Mouse (Mus musculus): Measurements from ENCODE around the gene Acyp2. TPM values are rescaled to one million over a fixed set of nuclear protein-coding genes. Genes with fewer than 3 reads are reported as not detected.
"Not testable (repeated sequence)": the region's sequence is repeated elsewhere in the genome, so short reads cannot be mapped to it uniquely, and the experiment has no call there.

Gene Acyp2
- 307 and 372 TPM in 2 replicates for polyA plus RNA-seq (2012; ENCODE audit: insufficient read depth, insufficient read length, missing spikeins)

DNA sequence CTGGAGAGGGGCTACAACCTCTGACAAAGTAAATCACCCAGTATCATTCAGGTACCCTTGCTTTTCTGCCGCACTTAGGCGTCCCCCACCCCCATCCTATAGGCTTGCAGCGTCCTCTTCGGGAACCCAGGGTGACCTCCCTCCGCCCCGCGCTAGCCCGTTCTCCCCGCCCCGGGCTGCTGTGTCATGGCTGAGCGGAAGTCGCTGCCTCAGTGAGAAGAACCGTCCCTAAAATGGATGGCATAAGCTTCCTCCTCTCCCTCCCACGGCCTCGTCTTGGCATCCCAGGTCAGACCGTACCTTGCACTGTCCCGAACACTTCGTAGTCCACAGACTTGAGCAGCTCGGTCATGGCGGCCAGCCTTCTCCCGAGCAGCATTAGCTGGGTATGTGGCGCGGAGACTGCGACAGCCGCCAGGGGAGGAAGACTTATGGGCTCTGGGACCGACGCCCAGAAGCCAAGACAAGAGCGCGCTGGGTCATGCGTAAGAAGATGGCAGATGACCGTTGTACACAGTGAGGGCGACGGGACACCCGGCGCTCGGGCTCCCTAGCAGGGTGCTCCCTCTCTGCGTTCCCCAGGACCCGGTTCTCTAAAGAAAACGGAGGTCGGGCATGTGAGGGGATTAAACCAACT is at the start of gene Acyp2:
Gene Acyp2 (minus strand): TSS at position 587 of the 637 bp plus-strand sequence.
- Histone ChIP-seq H3K4me1 (ENCODE audit: control insufficient read depth, insufficient read depth, insufficient read length, low read length) (no peaks in the 10 kb centered on the region), H3K27ac (replicated peaks; ENCODE audit: low read depth, low read length) (peak within 1 kb of the TSS; percentile 99), H3K4me3 (ENCODE audit: insufficient read depth, low read depth, low read length) (peak within 1 kb of the TSS; percentile 78)

DNA sequence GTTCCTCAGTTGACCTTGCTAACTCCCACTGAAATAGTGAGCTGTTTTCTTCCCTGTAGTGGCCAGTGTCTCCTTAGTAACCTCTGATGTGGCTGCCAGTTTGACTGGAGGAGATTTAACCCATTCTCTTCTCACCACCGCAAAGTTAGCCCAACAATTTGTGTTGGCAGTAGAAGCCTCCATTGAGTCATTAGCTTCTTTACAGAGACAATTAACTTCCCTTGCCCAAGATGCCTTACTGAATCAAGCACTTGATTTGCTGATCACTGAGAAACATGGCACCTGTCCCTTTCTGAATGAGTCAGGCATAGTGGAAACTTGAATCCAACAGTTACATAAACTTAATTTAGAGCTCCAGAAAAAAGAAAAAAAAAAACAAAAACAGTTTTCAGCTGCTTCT is 40.0 kb upstream of the Acyp2 start:
- Histone ChIP-seq H3K4me1 (ENCODE audit: control insufficient read depth, insufficient read depth, insufficient read length, low read length) (no peaks in the 10 kb centered on the region), H3K4me3 (ENCODE audit: insufficient read depth, low read depth, low read length) (no peak overlapping the region), H3K27ac (replicated peaks; ENCODE audit: low read depth, low read length) (no peak overlapping the region)

- no peak overlapping the region for H3K27ac ChIP-seq (replicated peaks; ENCODE audit: low read depth, low read length)
- H3K4me1 ChIP-seq (ENCODE audit: control insufficient read depth, insufficient read depth, insufficient read length, low read length) = no peaks in the 10 kb centered on the region
- H3K4me3 ChIP-seq (ENCODE audit: insufficient read depth, low read depth, low read length) = no peak overlapping the region
Measured at GRCm38 (mm10) chr11:30676086-30676485, 26.7 kb upstream of the Acyp2 start.

GRCm38 (mm10) chr11:30672719-30673118 is 23.3 kb upstream of the Acyp2 start:
- no peak overlapping the region for H3K4me3 ChIP-seq (ENCODE audit: insufficient read depth, low read depth, low read length)
- H3K4me1 ChIP-seq (ENCODE audit: control insufficient read depth, insufficient read depth, insufficient read length, low read length) = no peaks in the 10 kb centered on the region
- H3K27ac ChIP-seq (replicated peaks; ENCODE audit: low read depth, low read length) = no peak overlapping the region

DNA sequence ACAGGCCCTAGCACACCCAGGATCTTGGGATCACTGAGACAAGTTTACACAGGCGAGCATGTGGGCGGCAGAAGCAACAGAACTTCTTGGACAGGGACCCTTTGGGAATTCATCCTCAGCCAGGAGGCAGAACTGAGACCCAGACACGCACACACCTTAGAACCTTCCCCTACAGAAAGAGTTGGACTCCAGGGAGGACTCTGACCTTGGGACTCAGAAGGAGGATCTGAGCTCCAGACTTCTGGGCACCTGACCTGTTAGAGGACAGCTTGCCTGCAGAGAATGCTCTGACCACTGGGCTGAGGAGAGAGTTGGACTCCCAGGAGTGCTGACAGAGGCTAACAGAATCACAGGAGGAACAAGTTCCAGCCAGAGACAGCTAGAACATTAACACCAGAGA is 13.6 kb upstream of the Acyp2 start:
- no peaks in the 10 kb centered on the region for H3K4me1 ChIP-seq (ENCODE audit: control insufficient read depth, insufficient read depth, insufficient read length, low read length)
- H3K27ac ChIP-seq (replicated peaks; ENCODE audit: low read depth, low read length) = no peak overlapping the region

DNA sequence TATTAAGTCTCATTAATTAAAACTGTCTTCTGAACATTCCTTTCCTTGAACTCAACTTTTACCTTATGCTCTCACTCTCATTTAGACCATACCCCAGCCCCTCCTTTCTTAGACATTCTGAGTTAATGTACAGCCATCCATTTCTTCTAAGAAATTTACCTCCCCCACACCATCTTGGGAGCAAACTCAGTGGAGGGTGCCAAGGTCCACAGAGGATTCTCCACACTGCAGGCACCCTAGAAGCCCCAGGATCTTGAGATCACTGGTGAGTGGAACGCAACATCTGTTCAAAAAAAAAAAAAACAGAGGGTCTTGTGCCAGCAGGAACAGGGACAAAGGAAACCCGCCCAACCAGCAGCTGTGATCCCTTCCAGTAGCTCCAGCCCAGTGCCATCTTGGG is 13.2 kb upstream of the Acyp2 start:
- H3K4me1 ChIP-seq (ENCODE audit: control insufficient read depth, insufficient read depth, insufficient read length, low read length) = no peaks in the 10 kb centered on the region
- no peak overlapping the region for H3K27ac ChIP-seq (replicated peaks; ENCODE audit: low read depth, low read length)
- no peak overlapping the region for H3K4me3 ChIP-seq (ENCODE audit: insufficient read depth, low read depth, low read length)

More for the DNA sequence above, 13.6 kb upstream of the Acyp2 start:
- H3K4me3 ChIP-seq (ENCODE audit: insufficient read depth, low read depth, low read length) = no peak overlapping the region

GRCm38 (mm10) chr11:30657069-30657468 is 7.7 kb upstream of the Acyp2 start:
- H3K4me3 ChIP-seq (ENCODE audit: insufficient read depth, low read depth, low read length) = no peak overlapping the region
- no peaks in the 10 kb centered on the region for H3K4me1 ChIP-seq (ENCODE audit: control insufficient read depth, insufficient read depth, insufficient read length, low read length)
- H3K27ac ChIP-seq (replicated peaks; ENCODE audit: low read depth, low read length) = no peak overlapping the region

- no peak overlapping the region for H3K4me3 ChIP-seq (ENCODE audit: insufficient read depth, low read depth, low read length)
Measured at GRCm38 (mm10) chr11:30656060-30656459, 6.7 kb upstream of the Acyp2 start.

DNA sequence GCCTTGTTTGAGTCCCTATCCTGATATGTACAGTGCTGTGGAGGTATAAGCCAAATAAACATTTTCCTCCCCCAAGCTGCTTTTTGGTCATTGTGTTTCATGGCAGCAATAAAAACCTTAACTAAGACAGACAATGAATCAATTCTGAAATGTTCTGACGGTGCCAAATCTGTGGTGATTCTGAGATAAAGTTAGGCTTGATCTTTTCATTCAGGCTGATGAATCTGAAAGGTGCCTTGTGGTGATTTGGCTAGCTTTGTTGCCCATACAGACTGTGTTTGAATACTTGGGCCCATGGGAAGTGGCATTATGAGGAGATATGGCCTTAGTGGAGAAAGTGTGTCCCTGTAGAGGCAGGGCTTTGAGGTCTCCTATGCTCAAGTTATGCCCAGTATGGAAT is 1.0 kb upstream of the Acyp2 start:
- Histone ChIP-seq H3K4me1 (ENCODE audit: control insufficient read depth, insufficient read depth, insufficient read length, low read length) (no peaks in the 10 kb centered on the region), H3K4me3 (ENCODE audit: insufficient read depth, low read depth, low read length) (no peak overlapping the region), H3K27ac (replicated peaks; ENCODE audit: low read depth, low read length) (no peak overlapping the region)

More at GRCm38 (mm10) chr11:30656060-30656459, 6.7 kb upstream of the Acyp2 start:
- H3K4me1 ChIP-seq (ENCODE audit: control insufficient read depth, insufficient read depth, insufficient read length, low read length) = no peaks in the 10 kb centered on the region
- no peak overlapping the region for H3K27ac ChIP-seq (replicated peaks; ENCODE audit: low read depth, low read length)

DNA sequence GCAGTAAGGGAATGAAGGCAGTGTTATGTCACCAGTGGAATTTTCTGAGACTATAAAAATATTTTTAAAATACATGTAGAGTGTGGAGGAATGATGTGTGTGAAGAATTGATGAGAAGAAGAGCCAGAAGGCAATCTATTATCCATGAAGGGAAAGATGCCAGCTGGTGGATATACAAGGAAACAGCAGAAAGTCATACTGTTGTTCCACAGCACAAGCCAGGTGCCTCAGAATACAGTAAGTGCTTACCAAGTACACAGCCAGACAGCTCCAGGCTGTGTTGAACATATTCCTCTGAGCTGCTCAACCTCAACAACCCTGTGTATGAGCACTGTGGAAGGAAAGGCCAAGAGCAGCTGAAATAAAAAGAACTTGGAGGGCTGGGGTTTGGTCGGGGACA is 13.7 kb downstream of the Acyp2 start:
- Histone ChIP-seq H3K4me1 (ENCODE audit: control insufficient read depth, insufficient read depth, insufficient read length, low read length) (peaks cover 10% of the 10 kb centered on the region), H3K27ac (replicated peaks; ENCODE audit: low read depth, low read length) (no peak overlapping the region), H3K4me3 (ENCODE audit: insufficient read depth, low read depth, low read length) (no peak overlapping the region)

- Histone ChIP-seq H3K4me3 (ENCODE audit: insufficient read depth, low read depth, low read length) (no peak overlapping the region), H3K27ac (replicated peaks; ENCODE audit: low read depth, low read length) (no peak overlapping the region), H3K4me1 (ENCODE audit: control insufficient read depth, insufficient read depth, insufficient read length, low read length) (0 out of 2 replicates have a peak, but pooled peaks cover 2% of the 10 kb centered on the region)
Measured at GRCm38 (mm10) chr11:30630514-30630913, 18.9 kb downstream of the Acyp2 start.

DNA sequence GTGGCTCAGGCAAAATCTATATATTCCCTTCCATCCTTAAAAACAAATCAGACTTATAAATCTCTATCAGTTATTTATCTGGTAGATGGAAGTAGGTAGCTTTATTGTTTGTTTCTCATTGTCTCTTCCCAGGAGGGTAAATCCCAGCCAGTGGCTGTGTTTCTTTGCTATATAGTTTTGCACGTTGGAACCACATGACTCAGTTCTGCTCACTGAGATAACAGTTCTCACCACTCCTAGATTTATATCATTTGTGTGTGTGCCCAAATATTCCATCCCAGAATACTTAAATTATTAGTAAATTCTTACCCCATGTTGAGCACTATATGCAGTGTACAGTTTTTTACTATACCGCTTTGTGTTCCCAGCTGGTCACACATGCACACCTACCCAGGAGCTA is 26.2 kb downstream of the Acyp2 start:
- H3K4me1 ChIP-seq (ENCODE audit: control insufficient read depth, insufficient read depth, insufficient read length, low read length) = no peaks in the 10 kb centered on the region; the same call in 1 of the 2 replicates
- H3K4me3 ChIP-seq (ENCODE audit: insufficient read depth, low read depth, low read length) = no peak overlapping the region
- no peak overlapping the region for H3K27ac ChIP-seq (replicated peaks; ENCODE audit: low read depth, low read length)

DNA sequence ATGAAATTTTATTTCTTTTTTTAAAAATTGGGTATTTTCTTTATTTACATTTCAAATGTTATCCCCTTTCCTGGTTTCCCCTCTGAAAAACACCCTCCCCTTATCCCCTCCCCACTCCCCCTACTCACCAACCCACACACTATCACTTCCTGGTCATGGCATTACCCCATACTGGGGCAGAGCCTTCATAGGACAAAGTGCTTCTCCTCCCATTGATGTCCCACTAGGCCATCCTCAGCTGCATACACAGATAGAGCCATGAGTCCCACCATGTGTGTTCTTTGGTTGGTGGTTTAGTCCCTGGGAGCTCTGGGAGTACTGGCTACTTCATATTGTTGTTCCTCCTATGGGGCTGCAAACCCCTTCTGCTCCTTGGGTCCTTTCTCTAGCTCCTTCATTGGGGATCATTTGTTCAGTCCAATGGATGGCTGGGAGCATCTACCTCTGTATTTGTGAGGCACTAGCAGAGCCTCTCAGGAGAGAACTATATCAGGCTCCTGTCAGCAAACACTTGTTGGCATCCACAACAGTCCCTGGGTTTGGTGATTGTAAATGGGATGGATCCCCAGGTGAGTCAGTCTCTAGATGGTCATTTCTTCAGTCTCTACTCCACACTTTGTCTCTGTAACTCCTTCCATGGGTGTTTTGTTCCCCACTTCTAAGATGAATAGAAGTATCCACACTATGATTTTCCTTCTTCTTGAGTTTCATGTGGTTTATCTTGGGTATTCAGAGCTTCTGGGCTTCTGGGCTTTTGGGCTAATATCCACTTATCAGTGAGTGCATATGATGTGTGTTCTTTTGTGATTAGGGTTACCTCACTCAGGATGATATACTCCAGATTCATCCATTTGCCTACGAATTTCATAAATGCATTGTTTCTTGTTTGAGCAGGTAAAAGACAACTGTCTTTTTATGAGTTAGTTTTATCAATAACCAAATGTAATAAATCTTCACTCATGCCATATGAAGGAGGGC is 27.7 kb downstream of the Acyp2 start:
- not testable (repeated sequence) for H3K27ac ChIP-seq (replicated peaks; ENCODE audit: low read depth, low read length); H3K4me3 ChIP-seq (ENCODE audit: insufficient read depth, low read depth, low read length); H3K4me1 ChIP-seq (ENCODE audit: control insufficient read depth, insufficient read depth, insufficient read length, low read length)

DNA sequence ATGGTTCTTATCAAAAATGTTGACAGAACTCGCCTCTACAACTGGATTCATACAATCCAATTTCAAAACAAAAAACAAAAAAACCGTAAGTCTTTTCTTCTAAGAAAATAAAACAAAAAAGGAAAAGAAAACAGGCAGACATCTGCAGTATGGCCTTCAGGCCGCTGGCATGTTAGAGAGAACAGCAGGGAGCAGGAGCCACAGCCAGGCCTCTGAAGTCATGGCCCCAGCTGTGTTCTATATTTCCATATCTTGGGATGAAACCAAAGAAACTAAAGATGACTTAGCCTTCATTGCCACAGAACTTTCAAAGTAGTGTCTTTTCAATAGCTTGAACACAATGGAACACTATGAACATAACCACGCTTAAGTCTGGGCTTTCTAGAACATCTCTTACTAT is 31.2 kb downstream of the Acyp2 start:
- Histone ChIP-seq H3K4me1 (ENCODE audit: control insufficient read depth, insufficient read depth, insufficient read length, low read length) (no peaks in the 10 kb centered on the region), H3K27ac (replicated peaks; ENCODE audit: low read depth, low read length) (no peak overlapping the region), H3K4me3 (ENCODE audit: insufficient read depth, low read depth, low read length) (no peak overlapping the region)

GRCm38 (mm10) chr11:30617571-30618097 is 31.8 kb downstream of the Acyp2 start:
- Histone ChIP-seq H3K4me3 (ENCODE audit: insufficient read depth, low read depth, low read length) (no peak overlapping the region), H3K27ac (replicated peaks; ENCODE audit: low read depth, low read length) (no peak overlapping the region), H3K4me1 (ENCODE audit: control insufficient read depth, insufficient read depth, insufficient read length, low read length) (no peaks in the 10 kb centered on the region)

Data from brown adipose tissue, adult 24 weeks (tissue).